Mouse (Mus musculus) T-helper 1 cell (primary cell): Measurements from ENCODE around the gene Fkbpl.

ENCODE experiments used
- in situ Hi-C: fragments of 300-600 bp; cut with MboI, MseI; formaldehyde crosslinking; loops from one replicate; pipeline ENCODE4 v1.15.1; 2025; ENCODE audit warnings: high pct_unique_total_duplicates

The Fkbpl gene

GRCm38 (mm10) chr17:34645256-34645829, 779 bp downstream of the Fkbpl start:
- in situ Hi-C loops: loop anchor here (25.0 kb wide), 1 partner anchor 467 kb away; the partner anchor contains the start of genes Csnk2b, Gpank1, Ly6g5b and Ly6g5c

- in situ Hi-C loops: loop anchor here (25.0 kb wide), 1 partner anchor 466 kb away; the partner anchor contains the start of genes Csnk2b, Gpank1, Ly6g5b and Ly6g5c
Measured at GRCm38 (mm10) chr17:34645831-34646511, 1.4 kb downstream of the Fkbpl start.

DNA sequence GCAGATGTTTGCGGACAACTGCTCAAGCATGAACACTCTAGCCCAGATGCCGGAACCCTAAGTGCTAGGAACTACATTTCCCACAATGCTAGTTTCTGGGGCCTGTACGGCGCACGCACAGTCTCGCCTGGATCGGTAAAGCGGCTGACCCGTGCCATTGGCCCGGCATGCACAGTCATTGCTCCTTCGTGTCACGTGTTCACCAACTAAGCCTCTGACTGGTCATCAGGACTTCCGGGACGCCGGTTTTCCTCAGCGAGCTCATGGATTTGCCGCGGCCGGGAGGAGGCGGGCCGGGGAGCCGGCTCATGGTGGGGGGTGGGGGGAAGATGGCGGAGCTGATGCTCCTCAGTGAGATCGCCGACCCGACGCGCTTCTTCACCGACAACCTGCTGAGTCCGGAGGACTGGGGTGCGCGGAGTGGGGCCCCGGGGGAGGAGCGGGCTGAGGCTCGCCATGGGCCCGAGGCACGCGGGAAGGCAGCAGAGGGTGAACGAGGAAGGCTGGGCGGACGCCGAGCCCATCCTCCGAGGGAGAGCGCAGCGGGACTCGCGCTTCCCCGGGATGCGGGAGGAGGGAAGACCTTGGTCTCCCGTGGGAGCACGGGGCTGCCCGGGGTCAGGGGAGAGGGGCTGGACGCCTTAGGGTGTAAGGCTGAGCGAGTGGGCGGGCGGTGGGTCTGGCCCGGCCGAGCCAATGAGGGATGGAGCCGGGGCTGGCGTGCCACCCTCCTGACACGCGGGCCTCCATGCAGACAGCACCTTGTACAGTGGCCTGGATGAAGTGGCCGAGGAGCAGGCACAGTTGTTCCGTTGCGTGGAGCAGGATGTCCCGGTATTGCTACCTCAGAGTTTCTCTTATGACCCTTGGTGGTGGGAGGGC, 2.6 kb downstream of the Fkbpl start, which contains the start of gene Atf6b:
TSS of gene Atf6b (plus strand) at position 241 of the 882 bp plus-strand sequence.
- in situ Hi-C loops: loop anchor here (25.0 kb wide), 1 partner anchor 465 kb away; the partner anchor contains the start of genes Csnk2b, Gpank1, Ly6g5b and Ly6g5c

GRCm38 (mm10) chr17:34648141-34648890, 3.8 kb downstream of the Fkbpl start:
- in situ Hi-C loops: loop anchor here (25.0 kb wide), 1 partner anchor 464 kb away; the partner anchor contains the start of genes Csnk2b, Gpank1, Ly6g5b and Ly6g5c

DNA sequence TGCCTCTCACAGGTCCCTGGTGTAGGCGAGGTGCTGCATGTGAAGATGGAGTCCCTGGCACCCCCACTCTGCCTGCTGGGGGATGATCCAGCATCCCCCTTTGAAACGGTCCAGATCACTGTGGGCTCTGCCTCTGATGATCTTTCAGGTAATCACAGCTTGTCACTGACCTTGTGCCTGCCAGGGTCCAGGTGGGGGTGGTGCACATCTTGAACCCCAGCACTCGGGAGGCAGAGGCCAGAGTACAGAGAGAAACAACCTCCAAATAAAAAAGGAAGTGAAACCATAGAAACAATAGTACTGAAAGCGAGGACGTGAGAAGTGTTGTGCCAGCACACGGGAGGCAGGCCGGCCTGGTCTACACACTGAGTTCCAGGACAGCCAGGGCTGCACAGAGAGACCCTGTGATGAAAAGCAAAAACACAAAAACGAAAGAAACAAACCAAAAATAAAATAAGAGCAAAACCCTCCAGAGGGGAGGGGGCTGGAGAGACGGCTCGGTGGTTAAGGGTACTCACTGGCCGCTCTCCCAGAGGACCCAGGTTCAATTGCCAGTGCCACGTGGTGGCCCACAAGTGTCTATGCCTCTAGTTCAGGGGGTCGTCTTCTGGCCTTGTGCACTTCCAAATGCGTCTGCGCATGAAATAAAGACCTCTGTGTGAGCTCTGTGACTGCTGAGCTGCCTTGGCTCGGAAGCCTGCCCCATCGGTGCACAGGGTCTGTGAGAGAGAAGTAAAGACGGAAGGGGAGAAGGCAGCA, 4.7 kb downstream of the Fkbpl start:
- in situ Hi-C loops: loop anchor here (25.0 kb wide), 1 partner anchor 463 kb away; the partner anchor contains the start of genes Csnk2b, Gpank1, Ly6g5b and Ly6g5c

DNA sequence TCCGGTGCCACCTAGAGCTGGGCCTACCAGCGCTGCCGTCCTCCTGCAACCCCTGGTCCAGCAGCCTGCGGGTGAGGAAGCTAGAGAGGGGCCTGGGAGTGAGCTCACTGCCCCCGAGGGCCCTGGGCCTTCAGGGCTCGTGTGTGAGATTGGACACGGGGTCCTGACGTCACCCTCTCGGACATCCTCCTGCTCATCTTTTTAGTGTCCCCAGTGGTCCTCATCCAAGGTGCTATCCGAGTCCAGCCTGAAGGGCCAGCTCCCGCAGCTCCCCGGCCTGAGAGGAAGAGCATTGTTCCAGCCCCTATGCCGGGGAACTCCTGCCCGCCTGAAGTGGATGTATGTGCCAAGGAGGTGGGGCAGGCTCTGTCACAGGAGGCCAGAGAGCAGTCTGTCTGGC, 6.2 kb downstream of the Fkbpl start:
- in situ Hi-C loops: no loop called here

GRCm38 (mm10) chr17:34651507-34652221, 7.1 kb downstream of the Fkbpl start:
- in situ Hi-C loops: no loop called here

- in situ Hi-C loops: no loop called here
Measured at GRCm38 (mm10) chr17:34652546-34652945, 8.0 kb downstream of the Fkbpl start.

- in situ Hi-C loops: no loop called here
Measured at GRCm38 (mm10) chr17:34652985-34653384, 8.4 kb downstream of the Fkbpl start.

GRCm38 (mm10) chr17:34653746-34654285, 9.3 kb downstream of the Fkbpl start:
- in situ Hi-C loops: no loop called here

DNA sequence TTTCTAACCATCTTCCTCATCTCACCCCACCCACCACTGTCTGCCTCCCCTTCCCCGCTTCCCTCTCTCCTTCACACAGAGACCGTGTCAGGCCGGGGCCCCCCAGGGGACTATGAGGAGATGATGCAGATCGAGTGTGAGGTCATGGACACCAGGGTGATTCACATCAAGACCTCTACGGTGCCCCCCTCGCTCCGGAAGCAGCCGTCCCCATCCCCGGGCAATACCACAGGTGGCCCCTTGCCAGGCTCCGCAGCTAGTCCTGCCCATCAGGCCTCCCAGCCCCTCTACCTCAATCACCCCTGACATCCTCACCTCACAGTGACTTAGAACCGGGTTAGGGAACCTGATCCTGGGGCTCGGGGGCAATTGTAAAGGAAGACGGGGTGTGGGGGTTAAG, 9.8 kb downstream of the Fkbpl start:
- in situ Hi-C loops: no loop called here

GRCm38 (mm10) chr17:34655160-34655559, 10.6 kb downstream of the Fkbpl start:
- in situ Hi-C loops: no loop called here

DNA sequence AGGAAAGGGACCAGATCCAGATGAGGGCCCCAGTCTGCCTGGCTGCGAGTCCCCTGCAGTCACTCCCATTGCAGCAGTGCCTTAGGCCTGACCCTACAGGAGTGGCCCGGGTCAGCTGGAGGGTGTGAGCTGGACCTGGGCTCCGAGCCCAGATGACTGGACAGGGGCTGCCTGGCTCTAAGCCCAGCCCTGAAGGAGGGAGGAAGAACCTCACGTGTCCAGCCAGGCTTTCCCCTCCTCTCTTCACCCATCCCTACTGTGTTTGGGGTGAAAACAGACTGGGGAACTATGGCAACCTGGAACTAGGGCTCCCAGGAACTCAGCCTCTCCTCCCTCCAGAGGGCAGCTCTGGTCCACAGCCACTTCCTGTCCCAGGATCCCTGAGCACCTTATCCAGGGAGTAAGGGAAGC, 11.0 kb downstream of the Fkbpl start:
- in situ Hi-C loops: no loop called here

- in situ Hi-C loops: no loop called here
Measured at GRCm38 (mm10) chr17:34656666-34657065, 12.1 kb downstream of the Fkbpl start.

GRCm38 (mm10) chr17:34657271-34657670, 12.7 kb downstream of the Fkbpl start:
- in situ Hi-C loops: no loop called here

DNA sequence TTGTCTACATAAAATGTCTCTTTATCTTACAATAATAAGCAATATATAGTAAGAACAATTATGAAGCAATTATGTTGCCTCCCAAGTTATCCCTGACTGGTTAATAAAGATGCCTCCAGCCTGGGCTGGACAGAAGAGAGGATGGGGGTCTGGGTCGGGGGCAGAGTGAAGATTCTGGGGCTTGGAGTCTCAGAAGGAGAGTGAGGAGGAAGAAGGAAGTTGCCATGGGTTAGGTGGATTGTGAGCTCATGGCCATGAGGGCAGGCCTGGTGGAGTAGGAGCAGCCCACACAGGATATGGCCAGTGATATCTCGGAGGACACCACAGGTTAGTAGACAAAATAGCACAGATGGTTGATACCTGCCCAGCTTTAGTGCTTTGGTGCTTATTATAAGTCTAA, 13.6 kb downstream of the Fkbpl start:
- in situ Hi-C loops: no loop called here

GRCm38 (mm10) chr17:34658591-34658990, 14.0 kb downstream of the Fkbpl start:
- in situ Hi-C loops: no loop called here

- in situ Hi-C loops: no loop called here
Measured at GRCm38 (mm10) chr17:34659181-34659896, 14.8 kb downstream of the Fkbpl start.

- in situ Hi-C loops: no loop called here
Measured at GRCm38 (mm10) chr17:34659897-34660214, 15.3 kb downstream of the Fkbpl start.
